Mouse (Mus musculus) erythroblast, embryonic 14.5 days (primary cell): ENCODE results near the gene Cnot2. TPM values are rescaled to one million over a fixed set of nuclear protein-coding genes. Genes with fewer than 3 reads are reported as not detected.

ENCODE experiments used
- H3K27me3 ChIP-seq: 2 replicates; pipeline ENCODE4 v1.6.1; 2012; ENCODE audit warnings: inconsistent platforms; ENCODE audit not compliant: control insufficient read depth
- H3K36me3 ChIP-seq: 2 replicates; pipeline ENCODE4 v1.6.1; 2012; ENCODE audit warnings: mild to moderate bottlenecking, inconsistent platforms; ENCODE audit not compliant: control insufficient read depth
- H3K4me1 ChIP-seq: 2 replicates; pipeline ENCODE4 v1.6.1; 2012; ENCODE audit warnings: inconsistent platforms; ENCODE audit not compliant: control insufficient read depth
- H3K4me3 ChIP-seq: replicated peaks from 2 replicates; pipeline ENCODE3; 2012; ENCODE audit warnings: moderate library complexity, mild to moderate bottlenecking, inconsistent platforms
- H3K9me3 ChIP-seq: 2 replicates; pipeline ENCODE4 v1.6.1; 2012; ENCODE audit warnings: low read length, inconsistent platforms, mixed read lengths; ENCODE audit not compliant: control insufficient read depth
- GATA1 ChIP-seq: IDR thresholded peaks from 2 replicates; pipeline ENCODE4 v1.6.1; 2012; ENCODE audit warnings: low read length, inconsistent platforms, mixed read lengths
- TAL1 ChIP-seq: IDR thresholded peaks from 3 replicates; pipeline ENCODE4 v1.6.1; 2012; ENCODE audit warnings: low read length, inconsistent platforms, mixed read lengths
- polyA plus RNA-seq: library from polyadenylated mRNA; stranded (reverse); fragments of >175 nt; gene quantifications from 2 replicates; pipeline ENCODE4 v1.2.3, GENCODE M21; 2012

The Cnot2 gene
- polyA plus RNA-seq, 1 experiment: 1.1 TPM

DNA sequence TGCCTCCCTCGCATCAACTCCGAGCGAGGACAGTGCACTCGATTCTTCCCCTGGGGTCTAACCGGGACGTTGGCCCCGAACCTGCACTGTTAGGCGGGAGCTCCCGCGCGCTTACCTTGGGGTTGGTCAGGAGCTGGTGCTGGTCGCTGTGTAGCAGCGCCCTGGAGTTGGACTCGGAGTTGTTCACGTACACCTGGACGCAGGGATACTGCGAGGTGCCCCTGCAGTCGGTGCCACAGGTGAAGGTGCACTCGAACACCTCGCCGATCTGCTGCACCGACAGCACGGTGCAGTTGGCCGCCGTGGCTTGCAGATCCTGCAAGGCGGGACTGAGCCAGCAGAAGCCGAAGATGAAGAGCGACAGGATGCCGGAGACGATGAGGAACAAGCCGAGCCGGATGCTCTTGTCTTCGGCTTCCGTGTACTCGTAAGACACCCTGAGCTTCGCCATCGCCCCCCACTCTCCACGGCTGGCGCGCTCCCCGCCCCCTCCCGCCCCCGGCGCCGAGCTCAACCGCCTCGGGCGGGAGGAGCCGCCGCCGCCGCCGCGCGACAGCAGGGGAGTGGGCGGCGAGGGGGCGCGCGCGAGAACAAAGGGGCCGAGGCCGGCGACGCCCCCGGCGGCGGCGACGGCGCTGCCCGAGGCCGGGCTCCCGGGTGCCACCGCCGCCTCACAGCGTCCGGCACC, 108.1 kb downstream of the Cnot2 start:
- Histone ChIP-seq H3K36me3 (no peaks in the 10 kb centered on the region), H3K4me1 (peaks cover 10% of the 10 kb centered on the region), H3K9me3 (peaks cover 15% of the 10 kb centered on the region), H3K4me3 (peak overlapping the region; percentile 45), H3K27me3 (peaks cover 66% of the 10 kb centered on the region)
- TF ChIP-seq GATA1: no peak
- TF ChIP-seq TAL1: no peak

DNA sequence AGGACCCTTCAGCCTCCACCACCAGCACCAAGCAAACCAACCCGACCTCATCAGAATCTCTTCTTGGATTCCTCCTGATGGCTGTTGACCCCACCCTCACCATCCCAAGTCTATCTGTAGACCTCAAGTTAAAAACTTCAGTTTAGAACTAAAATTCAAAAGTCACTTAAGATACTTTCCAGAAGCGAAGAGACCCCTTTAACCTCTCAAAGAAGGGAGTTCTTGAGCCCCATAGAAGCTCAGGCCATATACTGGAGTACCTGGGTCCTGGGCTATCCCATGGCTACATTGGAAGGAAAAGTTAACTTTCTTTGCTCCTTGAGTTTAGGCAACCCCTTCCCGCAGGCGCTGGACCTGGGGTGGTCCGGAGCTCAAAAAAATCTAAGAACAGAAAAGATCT, 108.7 kb downstream of the Cnot2 start:
- no peaks in the 10 kb centered on the region for H3K36me3 ChIP-seq
- no peak overlapping the region for H3K4me3 ChIP-seq
- H3K27me3 ChIP-seq: peaks cover 66% of the 10 kb centered on the region
- H3K9me3 ChIP-seq: peaks cover 15% of the 10 kb centered on the region
- TF ChIP-seq TAL1 (no peak), GATA1 (no peak)
- H3K4me1 ChIP-seq: peaks cover 11% of the 10 kb centered on the region

DNA sequence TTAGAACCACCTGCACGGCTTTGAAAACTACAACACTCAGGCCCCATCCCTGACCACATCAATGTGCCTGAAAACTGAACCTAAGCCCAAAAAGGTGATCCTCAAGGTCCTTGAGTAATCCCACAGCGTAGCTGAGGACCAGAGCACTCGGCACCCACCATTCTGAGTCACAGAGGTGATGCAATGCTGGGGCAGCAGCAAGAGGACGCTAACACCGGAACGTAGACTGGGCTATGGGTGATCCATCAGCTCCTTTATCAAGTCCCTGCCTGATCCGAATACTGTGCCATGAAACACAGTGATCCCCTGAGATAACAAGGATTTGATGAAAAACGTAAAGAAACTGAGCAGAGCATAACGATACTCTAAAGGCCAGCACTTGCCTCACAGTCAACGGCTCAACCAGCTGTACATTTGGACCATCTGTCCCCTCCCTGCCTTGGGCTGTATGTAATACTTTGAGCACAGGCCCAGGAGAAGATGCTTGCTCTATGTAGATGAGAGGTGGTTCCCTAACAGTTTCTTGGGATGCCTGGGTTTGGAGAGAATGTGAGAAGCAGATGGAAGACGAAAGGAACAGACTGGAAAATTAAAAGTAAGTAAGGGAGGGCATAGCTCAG, 110.9 kb downstream of the Cnot2 start:
- no peaks in the 10 kb centered on the region for H3K36me3 ChIP-seq
- no peak overlapping the region for H3K4me3 ChIP-seq
- peaks cover 7% of the 10 kb centered on the region; the same call in 1 of the 2 replicates for H3K9me3 ChIP-seq
- H3K4me1 ChIP-seq: peaks cover 11% of the 10 kb centered on the region
- TF ChIP-seq GATA1 (no peak), TAL1 (no peak)
- peaks cover 52% of the 10 kb centered on the region for H3K27me3 ChIP-seq

DNA sequence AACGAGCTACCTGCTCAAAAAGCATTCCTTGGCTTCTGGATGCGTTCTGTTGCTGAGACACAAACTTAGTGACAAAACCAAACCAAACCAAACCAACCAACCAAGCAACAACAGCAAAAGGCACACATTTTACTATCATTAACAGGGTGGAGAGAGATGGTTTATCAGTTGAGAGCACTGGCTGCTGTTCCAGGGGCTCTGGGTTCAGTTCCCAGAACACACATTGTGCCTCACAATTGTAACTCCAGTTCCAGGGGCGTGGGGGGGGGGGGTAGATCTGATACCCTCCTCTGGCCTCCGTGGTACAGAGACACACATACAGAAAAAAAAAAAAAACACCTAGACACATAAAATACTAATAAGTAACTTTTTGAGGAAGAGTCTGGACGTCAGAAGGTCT, 113.2 kb downstream of the Cnot2 start:
- peaks cover 29% of the 10 kb centered on the region for H3K27me3 ChIP-seq
- H3K4me1 ChIP-seq: peaks cover 4% of the 10 kb centered on the region
- no peak overlapping the region for H3K4me3 ChIP-seq
- peaks cover 3% of the 10 kb centered on the region; the same call in 1 of the 2 replicates for H3K9me3 ChIP-seq
- no peak for TF ChIP-seq GATA1
- TF ChIP-seq TAL1: no peak
- no peaks in the 10 kb centered on the region for H3K36me3 ChIP-seq

DNA sequence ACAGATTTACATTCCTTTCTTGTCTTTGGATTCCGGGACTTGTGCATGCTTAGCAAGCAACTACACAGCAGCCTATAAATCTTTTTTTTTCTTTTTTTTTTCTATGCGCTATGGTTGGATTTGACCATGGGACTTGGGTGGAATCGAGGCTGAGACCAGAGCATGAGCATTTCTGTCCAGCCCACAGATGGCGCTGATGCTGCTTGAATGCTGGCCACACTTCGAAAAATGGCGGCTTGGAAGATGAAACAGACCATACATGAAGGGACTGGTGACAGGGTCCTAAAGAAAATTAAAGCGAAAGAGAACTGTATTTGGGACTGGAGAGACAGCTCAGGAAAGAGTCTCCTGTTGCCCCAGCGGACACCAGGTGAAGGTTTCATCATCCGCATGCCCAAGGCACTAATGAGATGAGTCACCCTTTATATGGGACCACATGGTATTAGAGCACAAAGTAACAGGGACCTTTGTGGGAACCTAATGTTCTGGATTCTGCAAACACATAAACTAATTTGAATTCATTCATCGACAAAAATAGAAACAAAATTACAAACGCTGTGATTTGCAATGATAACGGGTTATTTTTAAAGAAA, 117.5 kb downstream of the Cnot2 start:
- Histone ChIP-seq H3K36me3 (no peaks in the 10 kb centered on the region), H3K4me3 (no peak overlapping the region), H3K4me1 (peaks cover 1% of the 10 kb centered on the region; the same call in 1 of the 2 replicates), H3K27me3 (no peaks in the 10 kb centered on the region), H3K9me3 (no peaks in the 10 kb centered on the region)
- TF ChIP-seq GATA1 (no peak), TAL1 (no peak)

DNA sequence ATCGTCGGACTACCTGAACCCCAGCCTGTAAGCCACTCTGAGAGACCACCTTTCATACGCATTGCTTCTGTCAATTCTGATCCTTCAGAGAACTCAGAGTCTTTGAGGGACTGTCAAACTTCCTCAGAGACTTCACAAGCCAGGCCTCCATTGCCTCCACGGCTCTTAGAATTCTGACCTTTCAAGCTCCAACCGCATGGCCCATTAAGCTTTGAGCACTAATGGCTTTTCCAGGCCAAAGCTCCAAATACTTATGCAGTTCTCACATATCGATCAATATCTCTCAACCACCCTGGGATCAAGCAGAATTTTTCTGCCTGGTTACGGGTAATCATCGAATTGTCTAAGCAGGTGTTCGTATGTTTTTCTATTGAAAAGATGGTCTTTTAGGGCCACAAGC, 119.9 kb downstream of the Cnot2 start:
- Histone ChIP-seq H3K9me3 (peaks cover 8% of the 10 kb centered on the region), H3K27me3 (no peaks in the 10 kb centered on the region), H3K36me3 (no peaks in the 10 kb centered on the region), H3K4me1 (no peaks in the 10 kb centered on the region), H3K4me3 (no peak overlapping the region)
- TF ChIP-seq GATA1 (no peak), TAL1 (no peak)

DNA sequence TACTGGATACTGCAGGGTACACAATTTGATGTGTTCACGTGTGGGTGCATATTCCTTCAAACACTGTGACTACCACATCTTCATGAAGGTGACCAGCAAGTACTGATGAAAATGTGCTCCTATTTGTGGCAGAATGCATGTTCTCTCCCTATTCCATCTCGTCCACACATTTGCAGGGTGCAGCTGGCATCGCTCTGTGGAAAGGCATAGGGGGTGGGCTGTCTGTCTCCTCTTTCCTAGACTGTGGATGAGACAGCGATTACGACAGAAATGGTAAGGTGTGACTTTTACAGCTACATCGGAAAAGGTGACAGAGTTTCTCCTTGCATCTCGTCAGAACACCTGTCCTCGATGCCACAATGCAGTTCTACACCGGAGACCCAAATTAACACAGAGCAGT, 122.5 kb downstream of the Cnot2 start:
- Histone ChIP-seq H3K36me3 (no peaks in the 10 kb centered on the region), H3K9me3 (peaks cover 15% of the 10 kb centered on the region), H3K27me3 (no peaks in the 10 kb centered on the region), H3K4me1 (no peaks in the 10 kb centered on the region), H3K4me3 (no peak overlapping the region)
- TF ChIP-seq GATA1 (no peak), TAL1 (no peak)

DNA sequence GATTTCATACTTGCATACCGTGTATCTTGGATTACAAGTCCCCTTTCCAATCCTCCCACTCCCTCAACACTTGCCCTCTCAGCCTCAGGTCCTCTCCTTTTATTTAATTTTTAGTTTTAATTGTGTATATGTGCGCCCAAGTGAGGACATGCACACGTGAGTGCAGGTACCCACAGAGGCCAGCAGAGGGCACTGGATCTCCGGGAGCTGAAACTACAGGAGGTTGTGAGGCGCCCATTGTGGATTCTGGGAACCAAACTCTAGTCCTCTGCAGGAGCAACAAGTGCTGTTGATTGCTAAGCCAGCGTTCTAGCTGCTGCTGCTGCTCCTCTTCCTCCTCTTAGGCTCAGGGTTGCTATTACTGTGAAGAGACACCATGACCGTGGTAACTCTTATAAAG, 128.5 kb downstream of the Cnot2 start:
- H3K9me3 ChIP-seq: peaks cover 32% of the 10 kb centered on the region
- no peaks in the 10 kb centered on the region for H3K4me1 ChIP-seq
- no peak for TF ChIP-seq TAL1
- TF ChIP-seq GATA1: no peak
- H3K27me3 ChIP-seq: no peaks in the 10 kb centered on the region
- no peaks in the 10 kb centered on the region for H3K36me3 ChIP-seq
- no peak overlapping the region for H3K4me3 ChIP-seq

DNA sequence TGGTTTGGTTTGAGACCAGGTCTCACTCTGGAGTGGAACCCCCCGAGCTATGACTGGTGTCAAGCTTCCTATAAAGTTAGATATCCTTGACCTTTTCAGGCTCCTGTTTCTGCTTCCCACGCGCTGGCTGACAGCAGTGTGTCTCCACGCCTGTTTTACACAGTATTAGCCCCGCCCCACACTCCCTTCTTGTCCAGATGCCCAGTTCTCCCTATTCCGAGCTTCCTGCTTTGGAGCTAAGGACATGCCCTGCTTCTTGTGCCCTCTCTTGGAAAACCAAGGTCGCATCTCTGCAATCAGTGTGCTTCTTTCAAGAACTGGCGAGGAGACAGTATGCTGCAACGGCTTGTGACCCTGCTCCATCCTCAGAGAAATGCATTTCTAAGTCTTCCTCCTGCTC, 130.7 kb downstream of the Cnot2 start:
- no peaks in the 10 kb centered on the region for H3K27me3 ChIP-seq

More for the DNA sequence above, 130.7 kb downstream of the Cnot2 start:
- Histone ChIP-seq H3K4me1 (no peaks in the 10 kb centered on the region), H3K9me3 (peaks cover 24% of the 10 kb centered on the region), H3K36me3 (no peaks in the 10 kb centered on the region), H3K4me3 (no peak overlapping the region)
- TF ChIP-seq GATA1 (no peak), TAL1 (no peak)
